Mouse (Mus musculus) layer of hippocampus, postnatal 10 days (tissue): ENCODE results near the gene Rsph9. TPM values are rescaled to one million over a fixed set of nuclear protein-coding genes. Genes with fewer than 3 reads are reported as not detected.

Experiments used
- total RNA-seq, 2 experiments: library from RNA; stranded (reverse); gene quantifications; 2 replicates each; pipeline ENCODE4 v1.2.3; 2021

Rsph9 gene
- total RNA-seq, 2 experiments from 2014 or later, result 39.8 to 41.3 TPM

Other genes starting within 250 kb of the Rsph9 start
- 10 to 100 TPM; 92.2 to 97.0 TPM for gene Vegfa, start 111.8 kb downstream of the Rsph9 start, total RNA-seq
- 10 to 100 TPM; 80.8 to 82.4 TPM for gene Mrps18a, start 33.2 kb downstream of the Rsph9 start, total RNA-seq
- 10 to 100 TPM; 10.7 to 11.1 TPM for gene Mad2l1bp, start 9.3 kb upstream of the Rsph9 start, total RNA-seq
- 100 to 1,000 TPM in 1 of 2 experiments, 10 to 100 TPM in 1; 86.9 to 100 TPM for gene Gtpbp2, start 16.8 kb upstream of the Rsph9 start, total RNA-seq
- gene Polh, start 58.4 kb upstream of the Rsph9 start, total RNA-seq, result 1 to 10 TPM; 6.8 to 7.5 TPM
- 10 to 100 TPM; 43.0 to 43.9 TPM for gene Xpo5, start 58.6 kb upstream of the Rsph9 start, total RNA-seq
- gene Polr1c, start 103.8 kb upstream of the Rsph9 start, total RNA-seq, result 10 to 100 TPM; 37.2 to 40.1 TPM
- gene Yipf3, start 103.9 kb upstream of the Rsph9 start, total RNA-seq, result 10 to 100 TPM; 68.7 to 70.3 TPM
- 10 to 100 TPM; 88.1 to 93.6 TPM for gene Lrrc73, start 109.3 kb upstream of the Rsph9 start, total RNA-seq
- gene Tjap1, start 138.8 kb upstream of the Rsph9 start, total RNA-seq, result 10 to 100 TPM; 39.0 to 41.0 TPM
- 10 to 100 TPM; 44.4 to 52.4 TPM for gene Dlk2, start 153.2 kb upstream of the Rsph9 start, total RNA-seq
- gene Abcc10, start 184.1 kb upstream of the Rsph9 start, total RNA-seq, result 1 to 10 TPM; 9.3 to 9.6 TPM
- 10 to 100 TPM; 78.1 to 81.5 TPM for gene Zfp318, start 239.5 kb upstream of the Rsph9 start, total RNA-seq